Mouse (Mus musculus) frontal cortex, postnatal 25 days (tissue): ENCODE results near the gene Gon4l.

Source experiments
- DNase-seq, 2 experiments: peaks; one replicate each; pipeline ENCODE4 v3.0.0; 2022; ENCODE audit warnings: low spot score in 2 of 2

The Gon4l gene

GRCm38 (mm10) chr3:88912585-88912984 is 77.6 kb downstream of the Gon4l start:
- no peak for DNase-seq

- DNase-seq: peak; percentile 81 to 85
Observed at GRCm38 (mm10) chr3:88913511-88914383, 78.7 kb downstream of the Gon4l start, which contains the start of gene Msto1. Gene Msto1, minus strand, starts transcription at chr3:88913999.

- no peak for DNase-seq
Observed at GRCm38 (mm10) chr3:88914384-88914810, 79.4 kb downstream of the Gon4l start.

GRCm38 (mm10) chr3:88918981-88919380 is 84.0 kb downstream of the Gon4l start:
- no peak for DNase-seq

- no peak for DNase-seq
Observed at GRCm38 (mm10) chr3:88921411-88921810, 86.4 kb downstream of the Gon4l start.

- DNase-seq: no peak
Observed at GRCm38 (mm10) chr3:88923989-88924591, 89.1 kb downstream of the Gon4l start.

GRCm38 (mm10) chr3:88925651-88926050 is 90.6 kb downstream of the Gon4l start:
- no peak for DNase-seq

GRCm38 (mm10) chr3:88929501-88929900 is 94.5 kb downstream of the Gon4l start:
- no peak for DNase-seq

GRCm38 (mm10) chr3:88939071-88939470 is 104.0 kb downstream of the Gon4l start:
- DNase-seq: no peak

- DNase-seq: no peak
Observed at GRCm38 (mm10) chr3:88939749-88940148, 104.7 kb downstream of the Gon4l start.

- no peak for DNase-seq
Observed at GRCm38 (mm10) chr3:88942316-88942880, 107.4 kb downstream of the Gon4l start.

- no peak for DNase-seq
Observed at GRCm38 (mm10) chr3:88944109-88944508, 109.1 kb downstream of the Gon4l start.

GRCm38 (mm10) chr3:88949786-88950575 is 115.0 kb downstream of the Gon4l start:
- peak; percentile 59 to 63 for DNase-seq

GRCm38 (mm10) chr3:88950576-88951326 is 115.7 kb downstream of the Gon4l start, which contains the start of the genes Ash1l and Dap3:
Gene Ash1l, plus strand, starts transcription at chr3:88950622.
Gene Dap3, minus strand, starts transcription at chr3:88951181.
- DNase-seq: peak; percentile 57 to 62

- no peak for DNase-seq
Observed at GRCm38 (mm10) chr3:88951327-88951800, 116.3 kb downstream of the Gon4l start.

- DNase-seq: no peak
Observed at GRCm38 (mm10) chr3:88953246-88953645, 118.2 kb downstream of the Gon4l start.

GRCm38 (mm10) chr3:88953736-88954135 is 118.7 kb downstream of the Gon4l start:
- DNase-seq: no peak
